Mouse (Mus musculus) liver, adult 2 months (tissue): Measurements from ENCODE around the gene Lman1l.

ENCODE experiments used
- CTCF ChIP-seq: fragments of 200-500 bp; IDR thresholded peaks from 2 replicates; pipeline ENCODE4 v1.5.1; 2011; ENCODE audit warnings: low read depth, low read length, control low read depth
- POLR2A ChIP-seq: fragments of 200-500 bp; IDR thresholded peaks from 2 replicates; pipeline ENCODE4 v1.6.1; 2011; ENCODE audit warnings: low read length, control low read depth; ENCODE audit not compliant: insufficient read depth; ENCODE audit errors: extremely low read depth

GRCm38 (mm10) chr9:57594174-57594509, 26.4 kb downstream of the Lman1l start:
- TF ChIP-seq CTCF = no peak
- TF ChIP-seq POLR2A = no peak
